Mouse (Mus musculus): Measurements from ENCODE around the gene Fbrsl1. TPM values are rescaled to one million over a fixed set of nuclear protein-coding genes. Genes with fewer than 3 reads are reported as not detected.
A peak's percentile ranks its signal among the peaks of the same experiment; 100 is the strongest.

Fbrsl1 gene
- 10 to 100 TPM; 51.1 to 55.1 TPM for total RNA-seq (2021)

DNA sequence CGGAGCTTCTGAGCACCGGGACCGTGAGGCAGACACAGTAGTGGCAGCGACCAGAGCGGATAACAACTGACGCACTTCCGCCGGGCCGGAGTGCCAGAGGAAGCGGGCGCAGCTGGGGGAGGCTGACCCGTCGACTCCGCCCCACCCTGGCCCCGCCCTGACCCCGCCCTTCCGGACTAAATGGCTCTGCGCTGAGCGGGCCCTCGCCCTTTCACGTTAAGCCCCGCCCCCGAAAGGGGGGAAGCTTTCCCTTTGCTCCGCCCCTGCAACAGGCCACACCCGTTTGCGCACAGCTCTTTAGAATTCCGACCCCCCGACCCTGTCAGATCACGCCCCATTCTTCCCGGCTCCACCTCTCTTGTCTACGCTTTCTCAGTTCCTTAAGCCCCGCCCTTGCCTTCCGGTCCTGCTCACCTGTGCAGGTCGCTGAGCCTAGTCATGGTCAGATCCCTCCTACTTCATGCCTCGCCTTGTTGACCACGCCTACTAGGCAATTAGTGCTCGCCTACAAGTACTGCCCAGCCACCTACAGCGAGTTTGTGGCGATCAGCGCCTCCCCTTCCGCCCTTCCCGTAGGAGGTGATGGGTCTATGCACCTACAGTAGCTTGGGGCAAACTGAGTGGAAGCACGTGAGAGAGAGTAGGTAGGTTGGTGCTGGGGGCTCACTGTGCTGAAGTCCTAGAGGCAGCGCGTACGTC lies at the start of gene Fbrsl1:
Gene Fbrsl1, minus strand, starts transcription at position 68 of the 699 bp plus-strand sequence.
- peak; percentile 96 to 97 for DNase-seq
- intact Hi-C loops (cut with DNase I): no loop called here

DNA sequence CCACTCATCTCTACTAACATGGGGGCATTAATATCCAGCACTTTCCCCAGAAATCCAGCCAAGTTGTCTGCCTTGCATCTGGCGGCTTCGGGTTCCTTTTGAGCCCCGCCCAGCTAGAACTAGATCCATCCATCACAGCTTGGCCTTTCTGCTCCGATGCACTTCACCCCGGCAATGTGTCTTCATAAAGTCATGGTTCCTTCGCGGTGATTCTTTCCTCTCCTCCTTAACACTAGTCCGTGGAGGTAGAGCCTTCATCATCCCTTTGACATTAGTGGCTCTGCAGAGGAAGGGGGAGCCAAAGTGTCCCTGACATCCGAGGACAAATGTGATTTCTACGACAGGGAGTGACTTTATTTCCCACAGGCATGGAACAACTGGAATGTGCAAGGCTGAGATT lies 49.8 kb upstream of the Fbrsl1 start:
- intact Hi-C loops (cut with DNase I): no loop called here
- no peak for DNase-seq

DNA sequence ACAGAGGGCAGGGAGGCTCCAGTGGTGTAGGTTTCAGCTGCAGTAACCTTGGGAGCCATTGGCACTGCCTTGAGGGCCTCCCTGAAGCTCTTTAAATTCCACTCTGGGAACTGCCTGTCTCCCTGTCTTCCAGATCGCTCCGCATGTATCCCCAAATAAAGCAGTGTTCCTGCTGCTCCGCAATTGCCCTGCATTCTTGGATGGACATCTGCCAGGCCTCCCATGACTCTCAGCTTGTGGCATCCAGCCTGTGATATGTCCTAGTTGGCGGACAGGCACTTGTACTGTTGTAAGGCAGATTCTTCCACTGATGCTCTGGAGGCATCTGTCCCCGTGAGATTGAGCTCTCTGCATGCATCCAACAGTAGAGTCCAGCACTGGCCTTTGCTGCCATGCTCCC lies 49.3 kb upstream of the Fbrsl1 start:
- peak; percentile 41 to 46 for DNase-seq
- intact Hi-C loops (cut with DNase I): no loop called here

DNA sequence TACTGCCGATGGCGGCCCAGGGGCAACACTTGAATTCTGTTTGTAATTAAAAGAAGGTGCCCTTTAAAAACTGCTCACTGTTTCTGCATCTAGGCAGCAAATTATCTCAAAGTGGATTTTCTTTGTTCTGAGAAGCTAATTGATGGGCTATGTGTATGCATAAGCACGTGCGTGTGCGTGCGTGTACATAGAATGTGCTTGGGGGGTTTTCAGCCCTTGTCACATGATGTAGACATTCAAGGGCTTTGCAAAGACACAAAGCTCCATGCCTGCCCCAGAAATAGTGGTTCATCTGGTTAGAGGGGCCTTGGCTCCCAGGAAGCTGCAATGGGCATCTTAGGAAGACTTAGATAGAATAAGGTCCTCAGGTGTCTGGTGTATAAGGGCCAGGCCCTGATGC lies 46.7 kb upstream of the Fbrsl1 start:
- intact Hi-C loops (cut with DNase I): loop anchor here (2.0 kb wide), 1 partner anchor 138 kb away; no protein-coding TSS in a partner anchor
- no peak for DNase-seq

DNA sequence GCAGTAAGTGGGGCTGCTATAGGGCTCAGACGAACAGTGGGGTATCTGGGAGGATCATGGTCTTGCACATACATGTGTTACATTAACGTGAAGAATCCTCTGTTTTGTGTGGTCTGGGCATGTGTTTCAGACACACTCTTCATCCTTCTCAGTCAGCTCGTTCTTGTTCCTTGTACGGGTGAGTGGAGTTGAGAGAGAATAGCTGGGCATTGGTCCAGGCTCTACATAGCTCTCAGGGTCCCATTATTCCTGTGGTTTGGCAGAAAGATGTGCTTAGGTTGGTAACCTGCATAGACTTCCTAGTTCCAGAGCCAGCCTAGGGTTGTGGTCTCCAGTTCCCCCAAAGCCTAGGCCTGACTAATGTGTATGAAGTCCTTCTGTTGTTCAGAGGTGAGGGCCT lies 46.1 kb upstream of the Fbrsl1 start:
- intact Hi-C loops (cut with DNase I): loop anchor here (1.0 to 2.0 kb wide), 2 partner anchors 138 to 142 kb away; no protein-coding TSS in a partner anchor
- peak in 1 of 2 experiments; percentile 11 for DNase-seq

DNA sequence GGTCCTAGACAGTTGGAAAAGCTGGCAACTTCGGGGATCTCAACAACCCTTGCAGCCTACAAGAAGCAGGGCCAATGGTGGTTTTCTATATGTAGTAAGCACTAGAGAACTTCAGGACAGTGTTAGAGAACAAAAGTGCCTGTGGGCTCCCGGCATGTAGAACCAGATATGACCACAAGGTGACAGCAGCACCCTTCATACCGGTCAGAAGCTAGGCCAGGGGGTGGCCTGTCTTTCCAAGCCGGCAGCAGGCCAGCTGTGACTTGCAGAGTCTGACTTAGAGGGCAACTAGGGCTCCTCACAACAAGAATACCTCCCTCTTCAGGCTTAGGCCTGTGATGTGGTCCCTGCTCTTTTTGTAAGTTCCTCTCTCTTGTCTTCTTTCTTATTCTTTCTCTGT lies 45.5 kb upstream of the Fbrsl1 start:
- DNase-seq: peak; percentile 83 to 89
- intact Hi-C loops (cut with DNase I): loop anchor here (1.0 to 2.0 kb wide), 2 partner anchors 137 to 143 kb away; no protein-coding TSS in a partner anchor

DNA sequence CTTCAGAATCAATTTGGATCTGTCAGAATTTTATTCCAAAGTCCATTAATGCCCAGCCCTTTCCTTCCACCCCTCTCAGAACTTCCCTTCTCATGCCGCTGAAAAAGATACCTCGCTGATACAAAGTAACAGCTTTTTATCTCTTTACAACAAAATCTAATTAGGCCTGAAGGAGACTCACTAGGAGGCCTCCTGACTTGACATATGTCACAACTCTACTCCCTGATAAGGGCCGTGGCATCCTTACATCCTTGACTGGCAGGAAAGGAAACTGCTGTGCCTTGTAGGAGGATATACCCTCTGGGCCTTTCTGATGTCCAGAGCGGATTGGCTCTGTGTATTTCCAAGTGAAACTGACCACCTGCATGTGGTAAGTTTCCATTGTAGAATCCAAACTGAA lies 41.3 kb upstream of the Fbrsl1 start:
- intact Hi-C loops (cut with DNase I): no loop called here
- DNase-seq: no peak

DNA sequence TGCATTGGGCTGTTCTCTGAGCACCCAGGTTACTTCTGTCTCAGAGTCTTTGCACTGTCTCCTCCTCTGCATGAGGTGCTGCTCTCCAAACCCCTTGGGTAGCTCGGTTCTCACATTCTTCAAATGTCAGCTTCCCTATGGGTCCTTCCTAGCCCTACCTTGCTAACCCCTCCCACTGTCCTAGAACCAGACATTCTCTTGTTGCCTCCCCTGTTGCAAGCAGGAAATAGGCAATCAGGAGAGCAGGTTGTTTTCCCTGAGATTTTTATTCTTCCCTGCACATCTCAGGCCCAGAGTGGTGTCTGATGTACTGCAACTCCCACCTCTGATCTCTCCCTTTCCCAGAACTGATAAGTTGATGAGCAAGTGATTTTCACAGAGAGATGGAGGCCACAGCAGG lies 39.6 kb upstream of the Fbrsl1 start:
- DNase-seq: no peak
- intact Hi-C loops (cut with DNase I): no loop called here

DNA sequence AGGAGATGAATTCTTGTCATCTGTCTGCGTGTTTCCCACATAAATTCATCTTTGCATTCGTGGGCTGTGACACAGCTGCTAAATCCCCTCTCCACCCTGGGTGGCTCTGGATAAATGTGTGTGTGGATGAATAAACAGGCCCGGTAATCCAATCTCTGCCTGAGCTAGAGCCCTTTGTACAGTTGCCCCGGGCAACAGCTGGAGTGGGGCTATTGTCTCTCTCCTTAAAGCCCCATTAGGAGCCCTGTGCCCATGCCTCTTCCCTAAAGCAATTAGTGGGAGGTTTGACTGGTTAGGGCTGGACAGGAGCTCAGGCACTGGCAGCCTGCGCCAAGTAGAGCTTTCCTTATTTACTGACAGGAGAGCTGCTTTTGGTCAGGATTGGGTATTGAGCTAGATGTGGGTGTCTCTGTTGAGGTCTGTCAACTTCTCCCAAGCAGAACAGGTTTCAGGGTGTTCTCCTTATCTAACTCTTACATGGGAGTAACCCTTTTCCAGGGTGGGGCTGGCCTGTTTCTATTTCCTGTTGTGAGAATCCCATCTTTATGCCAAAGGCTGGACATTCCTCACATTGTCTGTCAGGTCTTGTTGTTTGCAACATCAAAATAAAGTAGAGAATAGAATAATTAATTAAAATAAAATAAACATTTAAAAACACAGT lies 38.5 kb upstream of the Fbrsl1 start:
- intact Hi-C loops (cut with DNase I): no loop called here
- DNase-seq: no peak

DNA sequence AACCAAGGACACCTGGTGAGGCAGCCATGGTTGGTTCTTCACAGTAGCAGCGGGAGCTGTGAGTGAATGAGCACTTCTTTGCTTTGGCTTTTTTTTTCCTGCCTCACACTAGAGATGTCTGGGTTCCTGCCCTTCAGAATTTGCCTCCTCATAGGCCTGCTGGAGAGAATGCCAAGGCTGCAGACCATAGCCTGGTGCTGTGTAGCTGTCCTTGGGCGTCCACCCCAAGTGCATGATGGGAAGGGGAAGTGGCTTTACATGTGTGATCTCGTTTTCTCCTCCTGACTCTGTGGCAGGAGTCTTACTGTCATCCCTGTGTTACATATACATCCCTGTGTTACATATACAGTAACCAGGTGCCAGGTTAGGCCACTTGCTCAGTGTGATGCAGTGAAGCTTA lies 36.4 kb upstream of the Fbrsl1 start:
- no peak for DNase-seq
- intact Hi-C loops (cut with DNase I): no loop called here

DNA sequence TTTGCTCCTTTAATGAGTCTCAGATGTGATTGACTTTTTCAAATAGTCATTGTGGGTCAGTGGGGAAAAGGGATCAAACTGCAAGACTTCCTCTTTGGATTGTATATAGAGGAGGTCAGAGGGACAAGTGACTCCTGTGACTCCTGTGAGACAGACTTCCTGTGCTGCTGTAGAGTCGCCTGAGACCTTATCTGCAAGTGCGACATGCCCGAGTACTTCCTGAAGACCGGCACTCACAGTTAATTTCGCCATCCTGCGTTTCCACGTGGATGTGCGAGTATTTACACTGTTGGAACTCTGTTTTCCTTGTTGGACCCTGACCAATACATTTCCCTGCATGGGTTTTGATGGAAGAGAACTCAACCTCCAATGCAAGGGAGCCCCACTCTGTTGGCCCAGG lies 30.9 kb upstream of the Fbrsl1 start:
- intact Hi-C loops (cut with DNase I): no loop called here
- DNase-seq: no peak

DNA sequence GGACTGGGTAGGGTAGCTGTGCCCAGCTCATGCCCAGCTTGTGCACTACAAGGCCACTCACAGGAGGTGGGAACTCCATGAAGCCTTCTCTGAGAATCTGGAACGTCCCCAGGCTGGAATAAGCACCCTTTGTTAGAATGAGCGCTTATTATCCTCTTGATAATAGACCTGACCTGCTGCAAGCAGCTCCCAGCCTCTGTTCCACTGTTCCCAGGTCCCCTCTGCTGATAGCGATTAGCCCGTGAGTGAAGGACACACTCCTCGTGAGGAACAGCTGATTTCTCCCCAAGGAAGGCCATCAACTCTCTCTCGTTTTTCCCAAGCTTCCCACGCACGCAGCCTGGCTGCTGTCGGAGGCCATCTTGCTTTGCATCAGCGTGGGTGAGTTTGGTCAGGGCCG lies 25.9 kb upstream of the Fbrsl1 start:
- no peak for DNase-seq
- intact Hi-C loops (cut with DNase I): no loop called here

DNA sequence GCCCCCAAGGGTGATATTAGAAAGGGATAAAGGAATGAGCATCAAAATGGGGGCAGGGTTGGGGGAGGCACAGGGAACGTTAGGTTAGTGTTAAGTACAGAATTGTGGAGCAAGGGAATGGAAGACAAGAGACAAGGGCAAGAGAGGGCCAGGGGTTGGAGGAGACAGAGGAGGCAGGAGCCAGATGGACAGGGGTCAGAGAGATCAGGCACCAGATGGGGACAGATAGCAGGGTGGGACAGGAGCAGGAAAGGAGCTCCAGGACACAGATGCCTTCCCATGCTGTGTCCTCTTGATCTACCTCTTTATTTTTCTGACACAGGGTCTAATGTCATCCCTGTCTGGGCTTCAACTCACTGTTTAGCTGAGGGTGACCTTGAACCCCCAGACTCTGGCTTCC lies 24.5 kb upstream of the Fbrsl1 start:
- no peak for DNase-seq
- intact Hi-C loops (cut with DNase I): no loop called here

DNA sequence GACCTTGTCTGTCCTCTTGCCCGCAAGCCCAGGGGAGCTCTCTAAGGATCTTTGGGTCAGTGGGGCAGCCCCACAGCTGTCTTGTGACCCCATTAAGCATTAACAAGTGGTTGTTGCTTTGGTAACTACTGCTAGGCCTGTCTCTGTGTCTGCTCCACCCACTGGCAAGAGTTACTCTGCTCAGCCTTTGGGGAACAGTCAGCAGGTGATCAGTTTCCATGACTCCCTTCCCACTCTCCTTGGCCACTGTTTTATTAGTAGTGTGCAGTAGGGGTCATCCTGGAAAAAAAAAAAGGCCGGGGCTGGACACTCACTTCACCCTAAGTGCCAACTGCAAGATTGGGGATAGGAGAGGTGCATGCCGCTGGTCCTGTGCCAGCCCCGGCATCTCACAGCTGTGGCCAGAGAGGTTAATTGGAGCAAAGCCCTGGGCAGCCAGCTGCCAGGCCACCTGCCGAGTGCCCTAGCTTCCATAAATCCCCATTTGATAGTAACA lies 23.7 kb upstream of the Fbrsl1 start:
- DNase-seq: no peak
- intact Hi-C loops (cut with DNase I): no loop called here

DNA sequence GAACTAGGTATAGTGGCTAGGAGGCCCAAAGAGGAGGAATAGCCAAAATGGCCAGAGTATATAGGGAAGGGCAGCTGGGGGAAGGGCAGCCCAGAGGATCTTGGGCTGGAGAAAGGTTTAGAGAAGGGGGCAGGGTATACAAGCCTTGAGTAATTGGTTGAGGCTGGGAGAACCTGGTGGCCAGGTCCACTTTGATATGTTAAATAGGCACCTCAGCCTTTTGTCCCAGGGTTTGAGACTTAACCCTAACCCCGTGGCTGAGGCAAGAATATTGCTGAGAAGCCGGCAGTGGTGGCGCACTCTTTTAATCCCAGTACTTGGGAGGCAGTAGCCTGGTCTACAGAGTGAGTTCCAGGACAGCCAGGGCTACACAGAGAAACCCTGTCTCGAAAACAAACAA lies 23.0 kb upstream of the Fbrsl1 start:
- no peak for DNase-seq
- intact Hi-C loops (cut with DNase I): no loop called here

DNA sequence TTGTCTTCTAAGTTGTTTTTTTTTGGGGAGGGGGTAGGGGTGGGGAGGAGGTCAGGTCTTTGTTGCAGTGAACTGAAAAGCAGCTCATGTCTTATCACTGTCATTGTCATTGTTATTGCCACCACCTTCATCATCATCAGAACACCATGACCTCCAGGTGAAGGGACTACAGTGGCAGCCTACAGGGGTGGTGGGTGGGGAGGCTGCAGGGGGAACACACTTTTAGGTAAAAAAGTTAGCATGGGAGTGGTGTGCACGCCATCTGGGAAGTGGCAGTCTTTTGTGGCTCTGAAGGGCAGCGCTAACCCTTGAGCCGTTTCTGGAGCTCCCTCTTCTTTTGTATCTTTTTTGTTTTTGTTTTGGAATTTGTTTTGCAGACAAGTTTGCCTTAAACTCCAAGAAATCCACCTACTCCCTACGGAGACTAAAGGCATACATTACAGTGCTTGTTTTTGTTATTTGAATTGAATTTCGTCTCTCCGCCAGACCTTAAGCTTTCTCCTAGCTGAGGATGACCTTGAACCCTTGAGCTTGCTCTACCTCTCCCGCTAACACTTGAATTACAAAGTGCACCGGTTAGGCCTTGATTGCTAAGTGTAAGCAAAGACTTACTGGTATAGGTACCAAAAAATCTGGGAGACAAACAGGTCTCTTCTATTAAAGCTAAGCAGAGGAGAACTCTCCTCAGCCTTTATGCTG lies 21.1 kb upstream of the Fbrsl1 start:
- no peak for DNase-seq
- intact Hi-C loops (cut with DNase I): no loop called here

DNA sequence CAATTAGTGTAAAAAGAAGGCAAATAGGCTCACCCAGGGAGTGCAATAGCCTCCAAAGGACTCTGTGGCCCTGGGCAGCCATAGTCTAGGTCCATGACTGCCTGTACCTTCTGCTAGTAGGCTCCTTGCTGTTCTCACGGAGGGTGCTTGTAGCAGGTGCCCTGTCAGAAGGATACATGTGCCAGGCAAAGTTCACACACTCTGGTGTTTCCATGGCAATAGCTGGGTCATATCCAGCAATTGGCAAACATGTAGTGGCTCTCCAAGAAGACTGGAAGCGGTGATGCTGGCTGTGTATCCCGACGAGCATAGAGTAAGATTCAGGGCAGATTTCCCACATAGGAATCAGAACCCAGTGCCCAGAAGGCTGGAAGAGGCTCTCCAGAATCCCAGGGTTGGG lies 20.0 kb upstream of the Fbrsl1 start:
- DNase-seq: no peak
- intact Hi-C loops (cut with DNase I): no loop called here

DNA sequence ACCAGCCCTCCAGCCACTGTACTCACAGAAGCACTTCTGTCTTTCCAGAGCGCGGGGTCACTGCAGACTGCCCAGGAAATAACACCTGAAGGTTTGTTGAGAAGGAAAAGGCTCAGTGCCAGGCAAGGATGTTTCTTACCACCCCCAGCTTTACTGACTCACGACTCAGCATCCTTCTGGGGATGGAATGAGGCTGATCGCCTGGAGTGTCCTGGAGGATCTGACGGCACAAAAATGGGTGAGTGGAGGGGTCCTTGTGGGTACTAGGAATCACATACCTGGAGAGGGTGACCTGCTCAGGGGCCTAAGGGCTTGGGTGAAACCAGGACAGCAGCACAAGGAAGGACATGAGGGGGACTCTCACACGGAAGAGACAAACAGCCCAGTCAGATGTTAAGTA lies 19.4 kb upstream of the Fbrsl1 start:
- intact Hi-C loops (cut with DNase I): no loop called here

DNA sequence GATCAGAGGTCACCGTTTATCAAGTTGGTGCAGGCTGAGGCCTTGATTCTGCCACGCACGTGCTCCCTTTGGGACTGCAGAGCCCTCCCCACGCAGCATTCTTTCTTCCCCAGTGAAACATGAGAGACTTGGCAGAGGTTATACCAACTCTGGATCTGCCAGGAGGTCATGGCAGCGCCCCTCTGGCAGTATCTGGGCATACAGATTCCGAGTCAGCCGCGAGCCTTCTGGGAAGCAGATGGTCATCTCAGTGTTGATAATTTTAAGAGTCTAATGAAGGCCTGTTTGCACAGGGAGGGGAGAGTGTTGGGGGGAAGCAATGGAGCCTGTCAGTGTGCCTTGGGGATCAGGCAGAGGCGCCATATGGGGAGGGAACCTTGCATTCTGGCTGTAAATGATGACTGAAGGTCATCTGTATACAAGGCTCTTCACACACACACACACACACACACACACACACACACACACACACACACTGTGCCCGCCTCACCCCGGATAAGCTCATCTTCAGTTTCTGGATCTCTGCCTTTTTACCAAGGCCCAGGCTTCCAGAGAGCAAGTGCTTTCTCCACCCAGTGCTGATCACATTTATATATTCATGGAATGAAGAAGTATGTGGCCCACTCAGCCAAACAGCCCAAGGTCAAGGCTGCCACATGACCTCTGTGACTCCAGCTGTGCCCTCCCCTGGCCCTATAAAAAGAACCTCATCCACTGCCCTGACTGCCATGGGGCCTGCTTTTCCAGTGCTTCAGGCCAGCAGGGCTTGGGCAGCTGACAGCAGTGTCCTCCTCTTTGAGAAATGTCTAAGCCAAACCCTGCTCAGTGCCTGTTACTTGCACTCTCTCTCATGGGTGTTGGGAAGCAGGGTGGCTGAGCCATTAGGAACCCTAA lies 18.5 kb upstream of the Fbrsl1 start:
- DNase-seq: peak; percentile 24 to 27
- intact Hi-C loops (cut with DNase I): no loop called here

More for the DNA sequence above, 19.4 kb upstream of the Fbrsl1 start:
- no peak for DNase-seq

DNA sequence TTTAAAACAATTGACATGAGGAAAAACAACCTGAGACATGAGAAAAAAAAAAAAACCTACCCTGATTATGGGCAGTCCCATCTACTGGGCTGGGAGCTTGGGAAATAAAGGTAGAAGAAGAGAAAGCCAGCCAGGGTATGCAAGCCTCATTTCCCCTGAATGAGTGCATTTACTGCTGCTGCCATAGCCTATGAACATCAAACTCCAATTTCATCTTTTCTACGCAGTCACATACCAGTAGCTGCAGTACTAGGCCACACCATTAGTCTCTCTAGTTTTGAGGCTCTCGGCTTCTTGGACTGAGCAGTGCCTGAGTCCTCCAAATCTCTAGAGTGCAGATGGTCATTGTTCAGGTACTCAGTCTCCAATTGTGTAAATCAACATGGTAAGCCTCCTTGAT lies 14.3 kb upstream of the Fbrsl1 start:
- DNase-seq: no peak
- intact Hi-C loops (cut with DNase I): no loop called here

DNA sequence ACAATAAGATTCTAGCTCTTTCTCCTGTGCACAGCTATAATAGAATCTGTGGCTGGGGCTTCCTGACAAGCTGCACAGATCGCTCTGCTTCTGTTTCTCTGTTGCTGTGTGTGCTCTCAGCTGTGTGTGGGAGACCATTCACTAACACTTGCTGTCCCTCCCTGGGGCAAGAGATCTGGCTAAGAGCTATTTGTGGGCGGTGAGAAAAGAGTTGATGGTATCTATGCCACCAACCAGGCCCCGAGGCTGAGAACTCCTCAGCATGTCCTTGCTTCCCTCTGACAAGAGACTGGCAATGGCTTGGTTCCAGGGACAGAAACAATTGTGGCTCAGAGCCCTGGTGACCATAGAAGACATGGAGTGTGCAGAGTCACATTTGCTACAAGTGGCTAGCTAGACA lies 10.6 kb upstream of the Fbrsl1 start:
- peak; percentile 57 to 62 for DNase-seq
- intact Hi-C loops (cut with DNase I): no loop called here
